Mouse (Mus musculus): ENCODE measurements around the gene Gm13272.
A peak's percentile ranks its signal among the peaks of the same experiment; 100 is the strongest.

DNA sequence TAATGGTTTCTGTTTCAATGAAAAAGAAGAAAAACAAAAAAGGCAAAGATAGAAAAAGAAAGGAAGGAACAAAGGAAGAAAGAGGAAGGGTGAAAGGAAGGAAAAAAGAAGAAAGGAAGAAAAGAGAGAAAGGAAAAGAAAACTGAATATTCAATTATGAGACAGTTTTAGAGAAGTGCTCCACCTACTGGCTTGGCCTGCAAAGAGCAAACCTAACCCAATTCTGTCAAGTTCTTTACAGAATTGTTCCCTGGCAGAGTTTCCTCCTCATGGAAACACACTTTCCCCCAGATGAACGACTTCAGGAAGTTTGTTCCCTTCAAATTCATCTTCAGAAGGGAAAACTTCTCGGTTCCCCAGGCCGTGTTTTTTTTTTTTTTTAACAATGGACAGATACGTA, 43.3 kb downstream of the Gm13272 start:
- TF ChIP-seq CTCF (IDR thresholded peaks at IDR 0.05; ENCODE audit: low read depth) (peak; percentile 42), EP300 (IDR thresholded peaks at IDR 0.05; ENCODE audit: low read depth) (no peak)
